Mouse (Mus musculus) G1E (cell line): ENCODE data around the gene Cap1.

Experiments used
- CTCF ChIP-seq: IDR thresholded peaks from 2 replicates; pipeline ENCODE4 v1.5.1; 2012; ENCODE audit warnings: low read depth, low read length, inconsistent platforms, mixed read lengths
- GATA1 ChIP-seq: IDR thresholded peaks from 2 replicates; pipeline ENCODE4 v1.6.1; 2012; ENCODE audit warnings: borderline replicate concordance, low read length, inconsistent platforms, mixed read lengths
- POLR2AphosphoS5 ChIP-seq: IDR thresholded peaks from 2 replicates; pipeline ENCODE4 v1.6.1; 2012; ENCODE audit warnings: low read depth, low read length, inconsistent platforms; ENCODE audit not compliant: insufficient replicate concordance

DNA sequence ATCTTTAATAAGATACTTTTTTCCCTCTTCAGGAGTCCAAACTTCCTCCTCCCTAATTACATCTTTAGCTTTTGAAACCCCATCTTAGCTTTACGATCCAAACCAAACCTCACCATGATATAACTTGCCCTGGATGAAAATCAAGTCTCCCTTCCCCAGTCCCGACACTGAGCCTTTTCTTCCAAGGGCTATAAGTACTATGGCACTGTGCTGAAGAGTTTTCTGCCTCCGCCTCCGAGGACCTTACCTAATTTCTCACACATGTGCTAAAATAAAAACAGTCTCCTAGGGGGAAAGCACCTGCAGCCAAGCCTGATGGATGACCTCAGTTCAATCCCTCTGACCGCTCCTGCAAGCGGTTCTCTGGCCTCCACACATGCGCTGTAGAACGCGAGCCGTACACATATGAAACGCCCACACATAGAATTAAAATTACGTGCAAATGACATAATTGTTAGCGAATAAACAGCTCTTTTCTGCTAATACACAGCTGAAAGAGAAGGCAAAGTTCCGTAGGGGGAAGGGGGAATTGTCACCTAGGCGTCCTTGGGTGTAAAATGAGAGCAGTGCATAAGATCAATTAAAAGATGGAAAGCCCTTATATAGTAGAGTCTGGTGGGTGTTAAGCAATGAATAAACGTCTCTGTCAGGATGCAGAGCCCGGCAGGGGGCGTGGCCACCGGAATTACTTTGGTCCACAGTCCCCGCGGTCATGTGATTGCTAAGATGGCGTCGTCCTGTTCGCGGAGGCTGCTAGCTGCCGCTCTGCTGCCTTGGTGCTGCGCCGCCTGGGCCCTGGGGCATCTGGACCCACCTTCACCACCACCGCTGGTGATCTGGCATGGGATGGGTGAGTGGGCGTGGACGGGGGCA is 50.1 kb downstream of the Cap1 start, which contains the start of gene Ppt1:
- TF ChIP-seq GATA1 (no peak), POLR2AphosphoS5 (no peak), CTCF (no peak)
